Mouse (Mus musculus) liver, adult 2 months (tissue): ENCODE measurements around the gene Rcbtb2. TPM values are rescaled to one million over a fixed set of nuclear protein-coding genes. Genes with fewer than 3 reads are reported as not detected.

ENCODE experiments used
- DNase-seq: peaks from one replicate; pipeline ENCODE4 v3.0.0-alpha.2; 2011; ENCODE audit warnings: low read depth, low spot score; ENCODE audit errors: extremely low read depth
- H3K27ac ChIP-seq: fragments of 200-500 bp; replicated peaks from 2 replicates; pipeline ENCODE4 v1.5.1; 2012; ENCODE audit warnings: low read depth, mild to moderate bottlenecking, control low read depth, inconsistent platforms, low read length; ENCODE audit not compliant: insufficient read depth
- H3K27me3 ChIP-seq: fragments of 200-500 bp; 2 replicates; pipeline ENCODE4 v1.6.1; 2012; ENCODE audit warnings: mild to moderate bottlenecking, moderate library complexity, low read length, inconsistent platforms; ENCODE audit not compliant: control insufficient read depth, insufficient read depth
- H3K36me3 ChIP-seq: fragments of 200-500 bp; 2 replicates; pipeline ENCODE4 v1.6.1; 2012; ENCODE audit warnings: low read length, inconsistent platforms; ENCODE audit not compliant: control insufficient read depth, insufficient read depth
- H3K4me1 ChIP-seq: fragments of 200-500 bp; 2 replicates; pipeline ENCODE4 v1.6.1; 2011; ENCODE audit warnings: low read length; ENCODE audit not compliant: control insufficient read depth, insufficient read depth
- H3K4me3 ChIP-seq: fragments of 200-500 bp; 2 replicates; pipeline ENCODE4 v1.5.1; 2011; ENCODE audit warnings: low read depth, mild to moderate bottlenecking, control low read depth, low read length, moderate library complexity; ENCODE audit not compliant: insufficient read depth
- H3K79me2 ChIP-seq: fragments of 200-500 bp; 2 replicates; pipeline ENCODE4 v1.6.1; 2012; ENCODE audit warnings: inconsistent platforms, mild to moderate bottlenecking, low read length, moderate library complexity; ENCODE audit not compliant: control insufficient read depth, insufficient read depth
- H3K9ac ChIP-seq: fragments of 200-500 bp; 2 replicates; pipeline ENCODE4 v1.6.1; 2012; ENCODE audit warnings: low read depth, mild to moderate bottlenecking, control low read depth, inconsistent platforms, low read length
- CTCF ChIP-seq: fragments of 200-500 bp; IDR thresholded peaks from 2 replicates; pipeline ENCODE4 v1.5.1; 2011; ENCODE audit warnings: low read depth, low read length, control low read depth
- POLR2A ChIP-seq: fragments of 200-500 bp; IDR thresholded peaks from 2 replicates; pipeline ENCODE4 v1.6.1; 2011; ENCODE audit warnings: low read length, control low read depth; ENCODE audit not compliant: insufficient read depth; ENCODE audit errors: extremely low read depth
- WGBS: fragments of 180-500 bp; shearing (Covaris S2); methylation state at CpG from one replicate; pipeline ENCODE4 v1.1.7; 2018; 5-methylcytosine and 5-hydroxymethylcytosine counted together
- polyA plus RNA-seq: library from polyadenylated mRNA; depleted of rRNA; stranded (reverse); fragments of >200 nt; gene quantifications from 2 replicates; pipeline ENCODE4 v1.2.3, GENCODE M21; 2012
- total RNA-seq: library from RNA; depleted of rRNA; stranded (reverse); fragments of >200 nt; gene quantifications from 2 replicates; pipeline ENCODE4 v1.2.3, GENCODE M21; 2014

Gene Rcbtb2
- total and polyA plus RNA-seq, 2 experiments, result 26.0 to 32.6 TPM

DNA sequence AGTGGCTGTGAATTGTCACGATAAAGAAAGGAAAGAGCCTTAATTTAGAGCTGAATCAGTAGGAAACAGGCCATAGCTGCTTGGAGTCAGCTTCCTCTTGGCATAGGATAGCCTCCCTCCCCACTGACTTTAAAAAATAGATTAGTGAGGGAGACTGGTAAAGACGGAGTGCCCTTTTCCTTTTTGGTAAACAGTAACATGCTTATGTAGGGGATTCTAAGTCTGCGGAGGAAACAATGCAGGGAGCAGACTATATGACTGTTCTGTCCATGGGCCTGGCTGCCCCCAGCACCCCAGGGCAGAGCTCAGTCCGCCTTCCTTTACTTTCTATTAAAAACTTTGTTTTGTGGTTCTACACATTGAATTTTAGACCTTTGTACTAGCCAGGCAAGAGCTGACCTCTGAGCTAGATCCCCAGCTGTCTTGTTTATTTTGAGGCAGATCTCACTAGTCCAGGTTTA, 56.4 kb downstream of the Rcbtb2 start:
- Histone ChIP-seq H3K79me2 (no peaks in the 10 kb centered on the region), H3K4me1 (peaks cover 40% of the 10 kb centered on the region), H3K27ac (peak overlapping the region; percentile 76), H3K4me3 (no peak overlapping the region), H3K9ac (peak overlapping the region; percentile 42), H3K27me3 (no peaks in the 10 kb centered on the region), H3K36me3 (peaks cover 9% of the 10 kb centered on the region)
- TF ChIP-seq POLR2A (no peak), CTCF (no peak)
- DNase-seq, result peak; percentile 95
- 8% methylated on average over 4 of the region's 4 CpGs for WGBS

DNA sequence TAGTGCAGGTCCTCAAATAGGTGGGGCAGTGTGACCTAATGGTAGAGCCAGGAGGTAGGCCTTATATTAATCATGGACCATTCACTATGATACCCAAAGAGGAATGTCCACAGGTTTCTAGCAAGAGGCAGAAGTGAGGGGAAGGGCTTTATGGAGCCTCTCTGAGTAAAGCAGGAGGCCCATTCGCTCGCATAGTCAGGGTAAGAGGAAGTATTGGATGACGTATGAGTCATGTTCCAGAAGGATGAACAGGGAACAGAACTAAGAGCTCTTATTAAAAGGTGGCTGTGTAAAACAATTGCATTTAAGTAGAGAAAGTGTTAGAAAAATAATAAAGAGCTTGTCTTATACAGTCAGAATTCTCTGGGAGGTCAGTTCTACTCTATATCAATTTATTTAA, 57.8 kb downstream of the Rcbtb2 start:
- 84% methylated on average over 3 of the region's 3 CpGs for WGBS
- Histone ChIP-seq H3K27me3 (no peaks in the 10 kb centered on the region), H3K27ac (peak overlapping the region; percentile 76; the same call in 1 of the 2 replicates)

DNA sequence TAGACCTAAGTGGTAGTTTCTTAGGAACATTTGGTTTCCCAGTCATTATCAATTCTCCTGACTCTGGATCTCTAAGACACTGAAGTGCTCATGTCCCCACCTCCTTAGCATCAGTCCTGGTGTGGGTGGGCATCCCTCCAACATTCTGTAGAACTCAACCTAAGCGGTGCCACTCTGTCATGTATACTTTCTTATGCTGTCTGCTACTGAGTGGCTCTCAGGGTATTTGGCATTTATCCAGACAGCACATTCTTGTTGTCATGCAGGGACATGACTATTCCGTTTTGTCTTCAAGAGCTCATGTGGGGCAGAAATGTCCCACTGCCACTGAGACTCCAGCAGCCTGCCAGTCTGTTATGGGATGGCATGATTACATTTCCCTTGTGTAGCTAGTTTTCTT, 58.3 kb downstream of the Rcbtb2 start:
- DNase-seq, result no peak
- 86% methylated on average over 2 of the region's 2 CpGs for WGBS
- H3K36me3 ChIP-seq, result peaks cover 9% of the 10 kb centered on the region
- no peaks in the 10 kb centered on the region for H3K27me3 ChIP-seq
- no peaks in the 10 kb centered on the region for H3K79me2 ChIP-seq
- no peak overlapping the region for H3K4me3 ChIP-seq
- no peak overlapping the region for H3K27ac ChIP-seq
- H3K4me1 ChIP-seq, result peaks cover 28% of the 10 kb centered on the region
- TF ChIP-seq POLR2A (no peak), CTCF (no peak)
- H3K9ac ChIP-seq, result no peak overlapping the region

More for the DNA sequence above, 57.8 kb downstream of the Rcbtb2 start:
- Histone ChIP-seq H3K36me3 (peaks cover 9% of the 10 kb centered on the region), H3K4me1 (peaks cover 32% of the 10 kb centered on the region), H3K4me3 (no peak overlapping the region), H3K9ac (no peak overlapping the region), H3K79me2 (no peaks in the 10 kb centered on the region)
- TF ChIP-seq POLR2A (no peak), CTCF (no peak)
- DNase-seq, result no peak

DNA sequence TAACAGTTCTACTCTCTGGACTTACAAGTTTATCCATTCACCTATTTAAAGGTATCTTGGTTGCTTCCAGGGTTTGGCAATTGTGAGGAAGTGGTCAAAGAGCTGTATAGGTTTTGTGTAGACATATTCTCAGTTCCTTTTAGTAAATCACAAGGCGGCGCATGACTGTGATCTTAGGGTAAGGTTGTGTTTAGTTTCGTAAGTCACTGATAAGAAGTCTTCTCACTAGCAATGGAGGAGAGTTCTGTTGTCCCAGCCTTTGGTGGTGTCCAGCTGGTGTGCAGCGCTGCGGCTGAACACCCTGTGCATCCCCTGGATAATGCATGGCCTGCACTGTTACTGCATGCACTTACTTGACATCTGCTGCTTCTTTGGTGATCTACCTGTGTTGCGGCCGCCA, 64.0 kb downstream of the Rcbtb2 start:
- H3K79me2 ChIP-seq, result no peaks in the 10 kb centered on the region
- H3K27ac ChIP-seq, result no peak overlapping the region
- no peak for DNase-seq
- peaks cover 11% of the 10 kb centered on the region for H3K36me3 ChIP-seq
- WGBS, result 98% methylated on average over 7 of the region's 7 CpGs
- no peak for TF ChIP-seq CTCF
- TF ChIP-seq POLR2A, result no peak
- no peak overlapping the region for H3K9ac ChIP-seq
- no peaks in the 10 kb centered on the region for H3K27me3 ChIP-seq
- H3K4me3 ChIP-seq, result no peak overlapping the region
- H3K4me1 ChIP-seq, result no peaks in the 10 kb centered on the region

DNA sequence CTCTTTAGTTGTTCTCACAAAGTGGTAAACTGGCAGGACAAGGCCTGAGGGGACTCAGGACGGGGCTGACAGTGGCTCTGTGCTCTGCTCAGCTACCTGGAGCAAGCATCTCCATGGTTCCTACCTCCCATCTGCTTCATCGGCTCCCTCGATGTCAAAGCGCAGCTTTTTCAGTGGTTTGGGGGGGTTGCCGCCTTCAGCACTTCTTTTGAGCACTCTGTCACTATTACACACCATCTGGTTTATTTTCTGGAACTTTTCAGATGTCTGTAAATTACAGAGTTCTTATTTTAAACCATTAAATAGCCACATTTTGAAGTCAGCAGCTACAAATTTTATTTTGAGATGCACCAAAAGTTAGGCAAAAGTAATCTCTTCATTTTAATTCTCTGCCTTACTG, 76.2 kb downstream of the Rcbtb2 start:
- no peaks in the 10 kb centered on the region for H3K79me2 ChIP-seq
- H3K4me1 ChIP-seq, result no peaks in the 10 kb centered on the region
- TF ChIP-seq POLR2A, result no peak
- TF ChIP-seq CTCF, result no peak
- peaks cover 15% of the 10 kb centered on the region for H3K36me3 ChIP-seq
- 88% methylated on average over 5 of the region's 5 CpGs for WGBS
- no peak overlapping the region for H3K4me3 ChIP-seq
- no peaks in the 10 kb centered on the region for H3K27me3 ChIP-seq
- H3K9ac ChIP-seq, result no peak overlapping the region
- H3K27ac ChIP-seq, result no peak overlapping the region
- DNase-seq, result no peak

DNA sequence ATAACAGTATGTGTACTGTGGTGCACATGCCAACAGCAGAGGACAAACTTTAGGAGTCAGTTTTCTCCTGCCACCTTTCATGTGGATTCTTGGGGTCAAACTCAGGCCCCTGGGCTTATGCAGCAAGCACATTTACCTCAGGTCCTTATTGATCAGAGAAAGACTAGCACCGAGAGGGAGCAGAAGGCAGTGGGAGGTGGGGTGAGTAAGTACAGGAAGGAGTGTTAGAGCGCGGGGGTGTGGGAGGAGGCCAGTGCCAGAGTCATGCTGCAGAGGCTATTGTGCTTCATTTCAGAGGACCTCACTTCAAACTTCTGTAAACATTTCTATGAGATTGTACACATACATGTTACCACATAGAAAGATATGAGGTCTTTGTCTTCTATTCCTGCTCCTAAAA, 78.6 kb downstream of the Rcbtb2 start:
- H3K27ac ChIP-seq, result no peak overlapping the region
- H3K4me3 ChIP-seq, result no peak overlapping the region
- no peak for DNase-seq
- 68% methylated on average over 3 of the region's 3 CpGs for WGBS
- peaks cover 13% of the 10 kb centered on the region for H3K36me3 ChIP-seq
- no peak overlapping the region for H3K9ac ChIP-seq
- H3K4me1 ChIP-seq, result no peaks in the 10 kb centered on the region
- no peaks in the 10 kb centered on the region for H3K27me3 ChIP-seq
- TF ChIP-seq POLR2A (no peak), CTCF (no peak)
- no peaks in the 10 kb centered on the region for H3K79me2 ChIP-seq
